Mouse (Mus musculus) heart, postnatal 0 days (tissue): ENCODE data around the gene Eed. TPM values are rescaled to one million over a fixed set of nuclear protein-coding genes. Genes with fewer than 3 reads are reported as not detected.

Experiments
- ATAC-seq: fragments of 200-750 bp; cut with Nextera tagmentation; 2 replicates; pipeline ENCODE4 v1.8.0; 2017; ENCODE audit warnings: low read depth, moderate number of reproducible peaks, moderate library complexity; ENCODE audit not compliant: insufficient read depth
- DNase-seq: peaks from one replicate; pipeline ENCODE4 v3.0.0-alpha.2; 2016; ENCODE audit warnings: low spot score
- H3K27ac ChIP-seq: fragments of 300-500 bp; sonication (generic); 2 replicates; pipeline ENCODE4 v1.5.1; 2014; ENCODE audit warnings: low read depth, mild to moderate bottlenecking
- H3K27me3 ChIP-seq: fragments of 300-500 bp; sonication (generic); 2 replicates; pipeline ENCODE4 v1.6.1; 2014; ENCODE audit warnings: low read length, mixed read lengths; ENCODE audit not compliant: control insufficient read depth, insufficient read depth
- H3K36me3 ChIP-seq: fragments of 300-500 bp; sonication (generic); replicated peaks from 2 replicates; pipeline ENCODE4 v1.6.1; 2014; ENCODE audit warnings: low read length, mixed read lengths; ENCODE audit not compliant: control insufficient read depth, insufficient read depth
- H3K4me1 ChIP-seq: fragments of 300-500 bp; sonication (generic); 2 replicates; pipeline ENCODE4 v1.6.1; 2014; ENCODE audit warnings: antibody characterized with exemption; ENCODE audit not compliant: control insufficient read depth, insufficient read depth
- H3K4me2 ChIP-seq: fragments of 300-500 bp; sonication (generic); 2 replicates; pipeline ENCODE4 v1.6.1; 2014; ENCODE audit warnings: low read depth, mild to moderate bottlenecking, low read length, moderate library complexity
- H3K4me3 ChIP-seq: fragments of 300-500 bp; sonication (generic); 2 replicates; pipeline ENCODE4 v1.5.1; 2014; ENCODE audit warnings: low read depth, low read length
- H3K9ac ChIP-seq: fragments of 300-500 bp; sonication (generic); replicated peaks from 2 replicates; pipeline ENCODE4 v1.6.1; 2014; ENCODE audit warnings: low read depth, low read length, mixed read lengths
- H3K9me3 ChIP-seq: fragments of 300-500 bp; sonication (generic); replicated peaks from 2 replicates; pipeline ENCODE4 v1.6.1; 2016; ENCODE audit warnings: low read length; ENCODE audit not compliant: control insufficient read depth
- CTCF ChIP-seq: IDR thresholded peaks from 2 replicates; pipeline ENCODE4 v1.5.1; 2016; ENCODE audit warnings: antibody characterized with exemption, control low read depth, low read depth
- EP300 ChIP-seq: IDR thresholded peaks from 2 replicates; pipeline ENCODE4 v1.6.1; 2016; ENCODE audit warnings: antibody characterized with exemption, low read depth
- WGBS: fragments of 180-500 bp; shearing (Covaris S2); extraction: QIAGEN DNeasy Blood & Tissue Kit; methylation state at CpG from one replicate; pipeline ENCODE4 v1.1.7; 2014; 5-methylcytosine and 5-hydroxymethylcytosine counted together
- polyA plus RNA-seq: library from polyadenylated mRNA; unstranded; fragments of >200 nt; fragmentation: Nextera tagmentation; extraction: Ambion mirVana; gene quantifications from 2 replicates; pipeline ENCODE4 v1.2.1, GENCODE M21; 2015
- total RNA-seq: library from RNA; depleted of rRNA; stranded (reverse); fragments of >200 nt; gene quantifications from 2 replicates; pipeline ENCODE4 v1.2.3, GENCODE M21; 2014; ENCODE audit warnings: low replicate concordance

Eed gene
- total and polyA plus RNA-seq, 2 experiments from 2014 or later: 27.9 to 38.1 TPM

DNA sequence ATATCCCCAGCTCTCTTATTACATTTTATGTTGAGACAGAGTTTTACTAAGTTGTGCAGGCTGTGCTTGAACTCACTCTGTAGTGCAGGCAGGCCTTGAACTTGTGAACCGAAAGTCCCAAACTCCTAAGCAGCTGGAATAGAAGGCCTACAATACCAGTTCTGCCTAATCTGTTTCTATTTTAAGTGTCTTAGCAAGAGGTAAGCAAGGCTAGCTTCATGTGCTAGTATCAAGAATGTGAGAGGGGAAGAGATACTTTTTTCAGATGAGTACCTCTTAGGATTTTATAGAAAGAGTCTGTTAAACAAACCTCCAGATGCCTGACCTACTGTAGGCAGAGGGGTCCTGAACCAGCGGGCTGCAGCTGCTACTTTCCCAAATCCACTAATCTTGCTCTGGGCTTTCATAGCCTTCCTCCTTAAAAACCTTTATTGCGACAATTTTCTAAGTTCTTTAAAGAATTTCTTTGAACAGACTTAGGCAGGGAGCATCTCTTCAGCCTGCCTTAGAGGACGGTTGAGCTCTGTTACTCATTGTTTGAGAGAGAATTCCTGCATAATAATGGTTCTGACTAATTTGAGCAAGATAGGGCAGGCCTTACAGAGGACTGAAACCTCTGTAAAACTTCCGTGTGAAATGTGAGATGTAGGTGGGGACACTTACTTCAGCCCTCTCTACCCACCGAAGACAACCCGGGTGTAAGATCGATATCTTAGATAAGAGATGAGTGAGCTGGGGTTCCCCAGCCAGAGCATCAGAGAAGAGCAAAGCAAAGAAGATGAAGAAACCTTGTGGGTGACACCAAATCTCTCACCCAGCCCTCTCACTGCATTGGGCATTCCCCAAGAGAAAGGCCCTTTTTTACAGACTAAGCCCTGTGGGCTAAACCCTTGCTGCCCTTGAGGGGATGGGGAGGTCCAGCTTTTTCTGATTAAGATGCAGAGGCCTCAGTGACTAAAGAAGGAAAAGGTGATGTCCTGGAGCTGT is 26.2 kb upstream of the Eed start:
- H3K36me3 ChIP-seq: no peaks in the 10 kb centered on the region
- H3K27me3 ChIP-seq: no peaks in the 10 kb centered on the region
- no peaks in the 10 kb centered on the region for H3K4me1 ChIP-seq
- 59% methylated on average over 8 of the region's 8 CpGs for WGBS
- TF ChIP-seq CTCF (no peak), EP300 (no peak)
- H3K4me3 ChIP-seq: no peak overlapping the region
- no peak for DNase-seq
- H3K27ac ChIP-seq: no peak overlapping the region
- ATAC-seq: no peak
- no peaks in the 10 kb centered on the region for H3K9me3 ChIP-seq
- no peak overlapping the region for H3K4me2 ChIP-seq
- H3K9ac ChIP-seq: no peak overlapping the region

DNA sequence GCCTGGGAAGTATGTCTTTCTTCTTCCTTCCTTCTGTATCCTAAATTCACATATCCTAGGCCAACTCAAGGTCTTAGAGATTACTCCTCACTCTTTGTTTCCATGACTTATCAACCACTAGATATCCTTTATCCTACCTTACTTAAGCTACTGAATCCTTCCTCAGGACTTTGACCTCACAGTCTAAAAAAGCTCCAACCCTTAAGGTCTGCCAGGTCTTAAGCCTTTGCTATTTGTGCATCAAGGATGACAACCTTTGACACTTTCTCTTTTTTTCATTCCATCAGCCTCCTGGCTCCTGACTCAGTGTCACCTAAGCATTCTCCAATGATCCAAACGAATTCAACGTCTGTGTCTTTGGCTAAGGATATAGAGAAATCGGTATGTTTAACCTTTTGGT is 24.0 kb upstream of the Eed start:
- no peak overlapping the region for H3K4me3 ChIP-seq
- no peaks in the 10 kb centered on the region for H3K36me3 ChIP-seq
- H3K4me2 ChIP-seq: no peak overlapping the region
- WGBS: 91% methylated on average over 3 of the region's 3 CpGs
- no peak for ATAC-seq
- TF ChIP-seq EP300 (no peak), CTCF (no peak)
- H3K9ac ChIP-seq: no peak overlapping the region
- H3K4me1 ChIP-seq: no peaks in the 10 kb centered on the region
- DNase-seq: no peak
- H3K27me3 ChIP-seq: no peaks in the 10 kb centered on the region
- no peak overlapping the region for H3K27ac ChIP-seq
- H3K9me3 ChIP-seq: no peaks in the 10 kb centered on the region

DNA sequence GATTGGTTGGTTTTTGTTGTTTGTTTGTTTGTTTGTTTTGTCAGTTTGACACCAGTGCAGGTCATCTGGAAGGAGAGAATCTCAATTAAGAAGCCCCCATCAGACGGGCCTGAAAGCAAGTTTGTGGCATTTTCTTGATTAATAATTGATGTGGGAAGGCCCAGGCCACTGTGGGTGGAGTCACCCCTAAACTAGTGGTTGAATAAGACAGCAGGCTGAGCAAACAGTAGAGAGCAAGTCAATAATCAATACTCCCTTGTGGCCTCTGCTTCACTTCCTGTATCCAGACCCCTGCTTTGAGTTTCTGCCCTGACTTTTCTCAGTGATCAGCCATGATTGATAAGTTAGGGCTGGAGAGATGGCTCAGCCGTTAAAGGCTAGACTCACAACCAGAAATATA is 21.6 kb upstream of the Eed start:
- TF ChIP-seq EP300 (no peak), CTCF (no peak)
- H3K9ac ChIP-seq: no peak overlapping the region
- 78% methylated on average over 2 of the region's 2 CpGs for WGBS
- H3K27ac ChIP-seq: no peak overlapping the region
- no peaks in the 10 kb centered on the region for H3K9me3 ChIP-seq
- H3K4me1 ChIP-seq: no peaks in the 10 kb centered on the region
- no peaks in the 10 kb centered on the region for H3K27me3 ChIP-seq
- no peak overlapping the region for H3K4me2 ChIP-seq
- H3K4me3 ChIP-seq: no peak overlapping the region
- no peak for DNase-seq
- no peak for ATAC-seq
- H3K36me3 ChIP-seq: no peaks in the 10 kb centered on the region

DNA sequence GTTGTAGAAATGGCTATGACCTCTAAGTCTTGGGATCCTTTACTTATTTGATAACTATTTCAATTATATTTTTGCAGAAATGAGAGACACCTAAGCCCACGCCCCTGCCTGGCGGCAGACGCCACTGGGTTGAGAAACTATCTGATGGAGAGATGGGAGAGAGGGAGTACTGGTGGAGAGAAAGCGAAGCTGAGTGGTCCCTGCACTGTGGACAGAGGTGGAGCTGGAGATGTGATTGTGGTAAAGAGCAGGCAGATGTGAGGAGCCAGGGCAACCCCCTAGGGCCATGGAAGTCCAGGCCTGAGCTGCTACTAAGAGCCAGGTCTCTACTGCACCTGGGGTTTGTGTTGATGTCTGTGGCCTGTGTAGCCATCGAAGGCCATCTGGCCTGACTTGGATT is 18.7 kb upstream of the Eed start:
- Histone ChIP-seq H3K27ac (no peak overlapping the region), H3K9me3 (no peaks in the 10 kb centered on the region), H3K9ac (no peak overlapping the region), H3K36me3 (no peaks in the 10 kb centered on the region), H3K27me3 (no peaks in the 10 kb centered on the region), H3K4me3 (no peak overlapping the region), H3K4me2 (no peak overlapping the region), H3K4me1 (no peaks in the 10 kb centered on the region)
- DNase-seq (no peak), ATAC-seq (no peak)
- TF ChIP-seq CTCF (no peak), EP300 (no peak)
- 95% methylated on average over 5 of the region's 5 CpGs for WGBS

DNA sequence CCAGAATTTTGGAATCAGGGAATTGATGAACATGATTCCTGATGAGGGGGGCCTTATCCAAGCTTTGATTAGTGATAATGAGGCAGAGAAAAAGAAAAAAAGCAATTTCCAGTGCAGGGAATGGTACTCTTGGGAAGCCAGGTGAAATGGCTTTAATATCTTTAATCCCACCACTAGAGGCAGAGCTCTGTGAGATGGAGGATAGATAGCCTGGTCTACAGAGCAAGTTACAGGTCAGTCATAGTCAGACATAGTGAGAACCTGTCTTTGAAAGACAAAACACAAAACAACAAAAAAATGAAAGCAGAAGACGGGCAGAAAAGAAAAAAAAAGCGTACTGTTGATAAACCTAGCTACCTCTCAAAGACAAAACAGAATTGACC is 17.8 kb upstream of the Eed start:
- Histone ChIP-seq H3K9me3 (no peaks in the 10 kb centered on the region), H3K27ac (no peak overlapping the region), H3K4me2 (no peak overlapping the region), H3K4me1 (no peaks in the 10 kb centered on the region), H3K9ac (no peak overlapping the region), H3K36me3 (no peaks in the 10 kb centered on the region), H3K4me3 (no peak overlapping the region), H3K27me3 (no peaks in the 10 kb centered on the region)
- no peak for DNase-seq
- WGBS: 81% methylated on average over 2 of the region's 2 CpGs
- ATAC-seq: no peak
- peak; percentile 24; the same call in 1 of the 2 replicates for TF ChIP-seq CTCF
- TF ChIP-seq EP300: no peak
